In genomic region chr9:65293973-65294715, GRCm38 (mm10) we compare ENCODE assay signal across 8 mouse cellular contexts. TPM values are rescaled to one million over a fixed set of nuclear protein-coding genes. Genes with fewer than 3 reads are reported as not detected.
A peak's percentile ranks its signal among the peaks of the same experiment; 100 is the strongest.
DNase-seq lines count a peak whose midpoint lies in the region; ATAC-seq lines count a peak whose summit lies in the region.

Gene Clpx, plus strand, starts transcription at chr9:65294260.

- H3K9ac ChIP-seq in hindbrain, embryonic 14.5 days = peak within 1 kb of the TSS; percentile 86

- peaks cover 18% of the 10 kb centered on the region for H3K4me1 ChIP-seq in hindbrain, embryonic 14.5 days (replicated peaks; ENCODE audit: control insufficient read depth, insufficient read depth, low read length)

- H3K9me3 ChIP-seq in hindbrain, embryonic 14.5 days (ENCODE audit: control insufficient read depth, low read length) = no peaks in the 10 kb centered on the region

- peak within 1 kb of the TSS; percentile 80 for H3K27ac ChIP-seq in hindbrain, embryonic 14.5 days

- H3K36me3 ChIP-seq in hindbrain, embryonic 14.5 days (replicated peaks; ENCODE audit: control insufficient read depth, insufficient read depth) = peaks cover 14% of the 10 kb centered on the region

- H3K4me2 ChIP-seq in hindbrain, embryonic 14.5 days (replicated peaks) = peak within 1 kb of the TSS; percentile 89

- peak; percentile 95 for ATAC-seq in hindbrain, embryonic 14.5 days (ENCODE audit: low FRiP score)

- DNase-seq in R1 (ENCODE audit: low read depth, low spot score) = peak; percentile 99
- peak; percentile 97 to 99 for DNase-seq in cerebellum, postnatal 25 days
- DNase-seq in frontal cortex, postnatal 25 days (ENCODE audit: low spot score in 2 of 2) = peak; percentile 92 to 96
- peak; percentile 100 for DNase-seq in hindbrain, embryonic 14.5 days (ENCODE audit: low spot score)
- DNase-seq in layer of hippocampus, postnatal 36 days = peak; percentile 97 to 98
- DNase-seq in lung, postnatal 36 days = peak; percentile 98
- DNase-seq in retina, postnatal 1 day = peak; percentile 100
- peak; percentile 93 to 96 for DNase-seq in urinary bladder, adult 18-20 months (ENCODE audit: low spot score in 2 of 2)

- H3K4me3 ChIP-seq in hindbrain, embryonic 14.5 days (replicated peaks; ENCODE audit: low read length) = peak within 1 kb of the TSS; percentile 87

- WGBS in hindbrain, embryonic 14.5 days = under 1% methylated on average over 71 of the region's 71 CpGs

- no peaks in the 10 kb centered on the region for H3K27me3 ChIP-seq in hindbrain, embryonic 14.5 days (ENCODE audit: control insufficient read depth, insufficient read depth, low read length)

RNA-seq across cellular contexts. Expression of gene Clpx, which starts in this region (rescaled TPM):
- polyA plus RNA-seq in hindbrain, embryonic 14.5 days (2014; fragmentation: Nextera tagmentation; extraction: Ambion mirVana) = 41.5 and 43.7 TPM in 2 replicates
- 10 to 100 TPM; 31.8 to 32.2 TPM for total RNA-seq in layer of hippocampus, postnatal 36 days (2021)

Comparison
In these comparisons a context has a peak if more than half of its experiments do, and no peak if none do; other contexts are left out.
1. Peak in every context shown above with its lines: DNase-seq, ATAC-seq, H3K4me3 ChIP-seq and H3K27ac ChIP-seq.